Comparison of ENCODE assay signal across 13 mouse cellular contexts in genomic region chr1:182496685-182497084, GRCm38 (mm10). TPM values are rescaled to one million over a fixed set of nuclear protein-coding genes. Genes with fewer than 3 reads are reported as not detected.
A peak's percentile ranks its signal among the peaks of the same experiment; 100 is the strongest.
DNase-seq lines count a peak whose midpoint lies in the region; ATAC-seq and TF ChIP-seq lines count a peak whose summit lies in the region.
"Had no signal": no experiment of that assay in that cellular context is flagged by ENCODE, and none has a peak within 500 bp of the region (broad histone marks: within the 10 kb centered on the region; RNA-seq: fewer than 3 reads in every experiment).

No protein-coding gene starts in this region.

- intact Hi-C loops in gastrocnemius, adult 2 months (cut with DNase I): no loop called here

- TF ChIP-seq EP300 in stomach, postnatal 0 days (optimal IDR thresholded peaks at IDR 0.05): no peak

- H3K4me1 ChIP-seq in lung, embryonic 16.5 days (replicated peaks; ENCODE audit: control insufficient read depth, insufficient read depth, low read length): peaks cover 47% of the 10 kb centered on the region
- peaks cover 38% of the 10 kb centered on the region for H3K4me1 ChIP-seq in kidney, embryonic 16.5 days (ENCODE audit: insufficient read depth, low read length)
- H3K4me1 ChIP-seq in stomach, postnatal 0 days (replicated peaks; ENCODE audit: control insufficient read depth, insufficient read depth): 0 out of 2 replicates have a peak, but pooled peaks cover 3% of the 10 kb centered on the region

- ATAC-seq in lung, embryonic 16.5 days (ENCODE audit: low read depth): peak; percentile 7; the same call in 1 of the 2 replicates
- peak; percentile 63 for ATAC-seq in kidney, embryonic 16.5 days (ENCODE audit: low FRiP score, low TSS enrichment)
- ATAC-seq in stomach, postnatal 0 days (ENCODE audit: low FRiP score, low TSS enrichment): peak; percentile 48
- ATAC-seq: hindbrain, postnatal 0 days had no signal

- H3K4me2 ChIP-seq in lung, embryonic 16.5 days (ENCODE audit: low read depth, low read length): no peak overlapping the region
- H3K4me2 ChIP-seq in kidney, embryonic 16.5 days (replicated peaks; ENCODE audit: low read depth, low read length): no peak overlapping the region; the same call in 1 of the 2 replicates
- H3K4me2 ChIP-seq in stomach, postnatal 0 days (replicated peaks; ENCODE audit: low read depth): no peak overlapping the region

- DNase-seq in gastrocnemius, adult 2 months: no peak
- DNase-seq in gastrocnemius, postnatal 10 days: no peak
- no peak for DNase-seq in lung, postnatal 14 days
- DNase-seq in stomach, postnatal 0 days (ENCODE audit: low spot score): peak; percentile 38
- no peak for DNase-seq in right cerebral cortex, postnatal 14 days
- DNase-seq in cerebellum, adult 18-20 months: no peak
- DNase-seq: cerebellum, adult 9-11 months; heart, adult 18-20 months; spleen, adult 18-20 months had no signal

- peak overlapping the region; percentile 58 for H3K27ac ChIP-seq in gastrocnemius, adult 2 months
- H3K27ac ChIP-seq in lung, embryonic 16.5 days (ENCODE audit: low read length): peak overlapping the region; percentile 34
- H3K27ac ChIP-seq in kidney, embryonic 16.5 days (ENCODE audit: low read length): peak overlapping the region; percentile 59
- H3K27ac ChIP-seq in stomach, postnatal 0 days (replicated peaks): no peak overlapping the region
- H3K27ac ChIP-seq: hindbrain, postnatal 0 days had no signal

- no peaks in the 10 kb centered on the region for H3K9me3 ChIP-seq in lung, embryonic 16.5 days (ENCODE audit: control insufficient read depth, low read length)
- no peaks in the 10 kb centered on the region for H3K9me3 ChIP-seq in kidney, embryonic 16.5 days (ENCODE audit: low read length)
- H3K9me3 ChIP-seq in stomach, postnatal 0 days (ENCODE audit: control insufficient read depth, low read length): no peaks in the 10 kb centered on the region
- H3K9me3 ChIP-seq: G1E had no signal

- no peaks in the 10 kb centered on the region for H3K27me3 ChIP-seq in lung, embryonic 16.5 days (ENCODE audit: control insufficient read depth, insufficient read depth, low read depth, low read length)
- no peaks in the 10 kb centered on the region for H3K27me3 ChIP-seq in kidney, embryonic 16.5 days (ENCODE audit: insufficient read depth, low read length)
- no peaks in the 10 kb centered on the region for H3K27me3 ChIP-seq in stomach, postnatal 0 days (ENCODE audit: control insufficient read depth, insufficient read depth, low read length)

- TF ChIP-seq CTCF in gastrocnemius, adult 2 months (IDR thresholded peaks at IDR 0.05): no peak
- no peak for TF ChIP-seq CTCF in stomach, postnatal 0 days (IDR thresholded peaks at IDR 0.05; ENCODE audit: low read depth)

- WGBS in lung, embryonic 16.5 days: 58% methylated on average over 6 of the region's 6 CpGs
- 54% methylated on average over 6 of the region's 6 CpGs for WGBS in kidney, embryonic 16.5 days
- WGBS in stomach, postnatal 0 days: 37% methylated on average over 6 of the region's 6 CpGs

- H3K4me3 ChIP-seq in gastrocnemius, adult 2 months: no peak overlapping the region
- no peak overlapping the region for H3K4me3 ChIP-seq in lung, embryonic 16.5 days (ENCODE audit: low read length)
- no peak overlapping the region for H3K4me3 ChIP-seq in kidney, embryonic 16.5 days (ENCODE audit: low read length)
- H3K4me3 ChIP-seq in stomach, postnatal 0 days (ENCODE audit: low read depth, low read length): no peak overlapping the region

- peaks cover 2% of the 10 kb centered on the region; the same call in 1 of the 2 replicates for H3K36me3 ChIP-seq in lung, embryonic 16.5 days (ENCODE audit: control insufficient read depth, insufficient read depth, low read length)
- H3K36me3 ChIP-seq in kidney, embryonic 16.5 days (ENCODE audit: insufficient read depth, low read length): peaks cover 18% of the 10 kb centered on the region
- no peaks in the 10 kb centered on the region; the same call in 1 of the 2 replicates for H3K36me3 ChIP-seq in stomach, postnatal 0 days (ENCODE audit: control insufficient read depth, insufficient read depth, low read length)
- H3K36me3 ChIP-seq: G1E had no signal

- H3K9ac ChIP-seq in lung, embryonic 16.5 days (ENCODE audit: low read length): no peak overlapping the region
- no peak overlapping the region for H3K9ac ChIP-seq in kidney, embryonic 16.5 days (replicated peaks; ENCODE audit: low read length)
- H3K9ac ChIP-seq in stomach, postnatal 0 days (ENCODE audit: low read length): no peak overlapping the region

RNA-seq across cellular contexts. Expression of gene Capn2, which starts 20.7 kb away (rescaled TPM):
- total RNA-seq in gastrocnemius, adult 2 months (2021): 10 to 100 TPM; 46.7 to 55.3 TPM
- 10 to 100 TPM; 79.2 to 87.6 TPM for total RNA-seq in gastrocnemius, postnatal 10 days (2021)
- polyA plus RNA-seq in lung, embryonic 16.5 days (2015; fragmentation: Nextera tagmentation; extraction: Ambion mirVana): 127 and 136 TPM in 2 replicates
- 136 and 142 TPM in 2 replicates for polyA plus RNA-seq in kidney, embryonic 16.5 days (2015; fragmentation: Nextera tagmentation; extraction: Ambion mirVana)
- polyA plus RNA-seq in stomach, postnatal 0 days (2015; fragmentation: Nextera tagmentation; extraction: Ambion mirVana): 54.4 and 55.6 TPM in 2 replicates
- polyA plus RNA-seq: G1E had no signal

Comparison
In these comparisons a context has a peak if more than half of its experiments do, and no peak if none do; other contexts are left out.
1. ATAC-seq: peak in every context shown above with its lines; median percentile 63 in kidney, embryonic 16.5 days; 48 in stomach, postnatal 0 days; 7 in lung, embryonic 16.5 days.